Mouse (Mus musculus): Measurements from ENCODE around the gene Slc6a5.

DNA sequence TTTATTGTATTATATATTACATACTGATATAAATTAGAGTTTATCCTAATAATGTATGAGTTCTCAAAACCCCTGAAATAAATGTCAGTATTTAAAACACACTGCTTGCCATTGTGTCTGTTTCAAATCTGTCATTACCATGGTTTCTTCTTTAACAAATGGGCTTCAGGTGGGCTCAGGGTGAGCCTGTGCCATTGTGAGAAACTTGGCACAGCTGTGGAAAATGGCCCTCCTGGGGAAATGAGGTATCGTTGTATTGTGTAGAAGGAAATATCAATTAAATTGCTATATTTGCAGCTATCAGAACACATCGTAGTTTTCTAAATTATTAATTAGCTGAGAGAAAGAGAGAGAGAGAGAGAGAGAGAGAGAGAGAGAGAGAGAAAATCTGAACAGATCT, 53.8 kb downstream of the Slc6a5 start:
- TF ChIP-seq POLR2A (IDR thresholded peaks at IDR 0.05; ENCODE audit: control insufficient read depth, low read depth, low read length) (no peak), CTCF (IDR thresholded peaks at IDR 0.05; ENCODE audit: control insufficient read depth, insufficient read depth, insufficient replicate concordance, low read depth, low read length) (no peak)
